Mouse (Mus musculus) liver, adult 2 months (tissue): ENCODE measurements around the gene 2210017I01Rik. TPM values are rescaled to one million over a fixed set of nuclear protein-coding genes. Genes with fewer than 3 reads are reported as not detected.

Experiments
- DNase-seq: peaks from one replicate; pipeline ENCODE4 v3.0.0-alpha.2; 2011; ENCODE audit warnings: low read depth, low spot score; ENCODE audit errors: extremely low read depth
- H3K27ac ChIP-seq: fragments of 200-500 bp; replicated peaks from 2 replicates; pipeline ENCODE4 v1.5.1; 2012; ENCODE audit warnings: low read depth, mild to moderate bottlenecking, control low read depth, inconsistent platforms, low read length; ENCODE audit not compliant: insufficient read depth
- H3K27me3 ChIP-seq: fragments of 200-500 bp; 2 replicates; pipeline ENCODE4 v1.6.1; 2012; ENCODE audit warnings: mild to moderate bottlenecking, moderate library complexity, low read length, inconsistent platforms; ENCODE audit not compliant: control insufficient read depth, insufficient read depth
- H3K36me3 ChIP-seq: fragments of 200-500 bp; 2 replicates; pipeline ENCODE4 v1.6.1; 2012; ENCODE audit warnings: low read length, inconsistent platforms; ENCODE audit not compliant: control insufficient read depth, insufficient read depth
- H3K4me1 ChIP-seq: fragments of 200-500 bp; 2 replicates; pipeline ENCODE4 v1.6.1; 2011; ENCODE audit warnings: low read length; ENCODE audit not compliant: control insufficient read depth, insufficient read depth
- H3K4me3 ChIP-seq: fragments of 200-500 bp; 2 replicates; pipeline ENCODE4 v1.5.1; 2011; ENCODE audit warnings: low read depth, mild to moderate bottlenecking, control low read depth, low read length, moderate library complexity; ENCODE audit not compliant: insufficient read depth
- H3K79me2 ChIP-seq: fragments of 200-500 bp; 2 replicates; pipeline ENCODE4 v1.6.1; 2012; ENCODE audit warnings: inconsistent platforms, mild to moderate bottlenecking, low read length, moderate library complexity; ENCODE audit not compliant: control insufficient read depth, insufficient read depth
- H3K9ac ChIP-seq: fragments of 200-500 bp; 2 replicates; pipeline ENCODE4 v1.6.1; 2012; ENCODE audit warnings: low read depth, mild to moderate bottlenecking, control low read depth, inconsistent platforms, low read length
- CTCF ChIP-seq: fragments of 200-500 bp; IDR thresholded peaks from 2 replicates; pipeline ENCODE4 v1.5.1; 2011; ENCODE audit warnings: low read depth, low read length, control low read depth
- POLR2A ChIP-seq: fragments of 200-500 bp; IDR thresholded peaks from 2 replicates; pipeline ENCODE4 v1.6.1; 2011; ENCODE audit warnings: low read length, control low read depth; ENCODE audit not compliant: insufficient read depth; ENCODE audit errors: extremely low read depth
- WGBS: fragments of 180-500 bp; shearing (Covaris S2); methylation state at CpG from one replicate; pipeline ENCODE4 v1.1.7; 2018; 5-methylcytosine and 5-hydroxymethylcytosine counted together
- polyA plus RNA-seq: library from polyadenylated mRNA; depleted of rRNA; stranded (reverse); fragments of >200 nt; gene quantifications from 2 replicates; pipeline ENCODE4 v1.2.3, GENCODE M21; 2012; rRNA removed
- total RNA-seq: library from RNA; depleted of rRNA; stranded (reverse); fragments of >200 nt; gene quantifications from 2 replicates; pipeline ENCODE4 v1.2.3, GENCODE M21; 2014; rRNA removed

Gene 2210017I01Rik
- total RNA-seq (not detected in 2 replicates), polyA plus RNA-seq (not detected in 2 replicates)

- Histone ChIP-seq H3K4me3 (no peak within 1 kb of the TSS), H3K79me2 (no peaks in the 10 kb centered on the region), H3K4me1 (no peaks in the 10 kb centered on the region), H3K9ac (no peak within 1 kb of the TSS), H3K27me3 (no peaks in the 10 kb centered on the region), H3K27ac (no peak within 1 kb of the TSS), H3K36me3 (no peaks in the 10 kb centered on the region)
- TF ChIP-seq POLR2A = no peak
- TF ChIP-seq CTCF = no peak
- DNase-seq = no peak
Observed at GRCm38 (mm10) chr3:92607392-92607791, at the start of gene 2210017I01Rik. TSS of gene 2210017I01Rik (minus strand) at chr3:92607492.

- no peaks in the 10 kb centered on the region for H3K27me3 ChIP-seq
- H3K4me1 ChIP-seq = no peaks in the 10 kb centered on the region
- H3K79me2 ChIP-seq = no peaks in the 10 kb centered on the region
- H3K27ac ChIP-seq = no peak within 1 kb of the TSS
- no peak for TF ChIP-seq POLR2A
- TF ChIP-seq CTCF = no peak
- no peak within 1 kb of the TSS for H3K4me3 ChIP-seq
- no peaks in the 10 kb centered on the region for H3K36me3 ChIP-seq
- DNase-seq = no peak
- no peak within 1 kb of the TSS for H3K9ac ChIP-seq
Observed at GRCm38 (mm10) chr3:92656826-92657225, 49.5 kb upstream of the 2210017I01Rik start, which contains the start of gene Lce1b. TSS of gene Lce1b (minus strand) at chr3:92656926.

- WGBS = 74% methylated on average over 1 of the region's 1 CpGs
- no peak for TF ChIP-seq CTCF
- TF ChIP-seq POLR2A = no peak
Observed at GRCm38 (mm10) chr3:92648207-92648606, 40.9 kb upstream of the 2210017I01Rik start, which contains the start of gene Lce1a1. TSS of gene Lce1a1 (minus strand) at chr3:92648307.

GRCm38 (mm10) chr3:92639854-92640253, 32.6 kb upstream of the 2210017I01Rik start:
- Histone ChIP-seq H3K27ac (no peak overlapping the region), H3K4me3 (no peak overlapping the region), H3K36me3 (no peaks in the 10 kb centered on the region), H3K4me1 (no peaks in the 10 kb centered on the region), H3K27me3 (no peaks in the 10 kb centered on the region), H3K9ac (no peak overlapping the region), H3K79me2 (no peaks in the 10 kb centered on the region)
- TF ChIP-seq CTCF (no peak), POLR2A (no peak)
- no peak for DNase-seq
- 93% methylated on average over 15 of the region's 15 CpGs for WGBS

More at GRCm38 (mm10) chr3:92648207-92648606, 40.9 kb upstream of the 2210017I01Rik start, which contains the start of gene Lce1a1:
- Histone ChIP-seq H3K27me3 (no peaks in the 10 kb centered on the region), H3K4me1 (no peaks in the 10 kb centered on the region), H3K9ac (no peak within 1 kb of the TSS), H3K4me3 (no peak within 1 kb of the TSS), H3K36me3 (no peaks in the 10 kb centered on the region), H3K27ac (no peak within 1 kb of the TSS), H3K79me2 (no peaks in the 10 kb centered on the region)
- DNase-seq = no peak

- no peaks in the 10 kb centered on the region for H3K4me1 ChIP-seq
- no peak for TF ChIP-seq CTCF
- TF ChIP-seq POLR2A = no peak
- 80% methylated on average over 3 of the region's 3 CpGs for WGBS
- no peak overlapping the region for H3K9ac ChIP-seq
- no peaks in the 10 kb centered on the region for H3K36me3 ChIP-seq
- H3K79me2 ChIP-seq = no peaks in the 10 kb centered on the region
- no peaks in the 10 kb centered on the region for H3K27me3 ChIP-seq
- DNase-seq = no peak
- H3K4me3 ChIP-seq = no peak overlapping the region
- H3K27ac ChIP-seq = no peak overlapping the region
Observed at GRCm38 (mm10) chr3:92638653-92638991, 31.3 kb upstream of the 2210017I01Rik start.

- Histone ChIP-seq H3K27me3 (no peaks in the 10 kb centered on the region), H3K36me3 (no peaks in the 10 kb centered on the region), H3K4me3 (no peak overlapping the region), H3K79me2 (no peaks in the 10 kb centered on the region), H3K9ac (no peak overlapping the region), H3K4me1 (no peaks in the 10 kb centered on the region), H3K27ac (no peak overlapping the region)
- 76% methylated on average over 1 of the region's 1 CpGs for WGBS
- TF ChIP-seq CTCF (no peak), POLR2A (no peak)
- no peak for DNase-seq
Observed at GRCm38 (mm10) chr3:92637745-92638652, 30.7 kb upstream of the 2210017I01Rik start.
